Mouse (Mus musculus): Measurements from ENCODE around the gene Rap1gap. TPM values are rescaled to one million over a fixed set of nuclear protein-coding genes. Genes with fewer than 3 reads are reported as not detected.

The Rap1gap gene
- total and polyA plus RNA-seq, 3 experiments = 7.7 to 42.6 TPM; not detected in 1

DNA sequence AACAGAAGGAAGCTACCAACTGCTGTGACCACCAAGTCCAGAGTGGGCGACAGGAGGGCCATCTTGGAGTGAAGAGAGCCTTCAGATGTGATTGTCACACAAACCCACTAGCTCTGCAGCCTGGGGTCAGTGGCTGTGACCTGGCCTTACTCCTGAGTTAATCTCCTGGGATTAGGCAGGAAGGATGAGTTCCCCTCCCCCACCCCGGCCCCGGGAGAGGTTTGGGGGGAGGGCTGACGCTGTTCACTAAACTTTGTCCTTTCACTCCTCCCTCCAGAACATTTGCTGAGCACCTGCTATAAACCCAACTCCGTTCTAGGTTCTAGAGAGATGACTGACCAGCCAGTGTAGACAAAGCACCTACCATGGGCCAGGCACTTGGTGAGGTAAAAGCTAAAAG lies 101.8 kb downstream of the Rap1gap start:
- Histone ChIP-seq H3K9ac (ENCODE audit: control insufficient read depth, low read depth, low read length, poor library complexity, severe bottlenecking) (no peak overlapping the region), H3K4me3 (ENCODE audit: control insufficient read depth in 1 of 2, insufficient read depth in 1 of 2, low read depth in 2 of 2, low read length in 2 of 2) (no peak overlapping the region), H3K79me2 (ENCODE audit: control insufficient read depth, insufficient read depth, low read length, poor library complexity) (no peaks in the 10 kb centered on the region), H3K4me1 (ENCODE audit: control insufficient read depth in 1 of 2, insufficient read depth in 2 of 2, low read length in 2 of 2) (no peaks in the 10 kb centered on the region), H3K27ac (ENCODE audit: control insufficient read depth, low read depth, low read length) (no peak overlapping the region), H3K36me3 (ENCODE audit: control insufficient read depth in 1 of 2, insufficient read depth in 2 of 2, low read length in 2 of 2) (no peaks in the 10 kb centered on the region), H3K9me3 (replicated peaks; ENCODE audit: insufficient read depth, low read length) (no peaks in the 10 kb centered on the region), H3K27me3 (ENCODE audit: control insufficient read depth in 1 of 2, insufficient read depth in 2 of 2, low read length in 2 of 2) (no peaks in the 10 kb centered on the region)
- TF ChIP-seq MXI1 (IDR thresholded peaks at IDR 0.05; ENCODE audit: low read depth, low read length) (no peak), MAFK (IDR thresholded peaks at IDR 0.05; ENCODE audit: borderline replicate concordance, low read depth, low read length) (no peak), HCFC1 (IDR thresholded peaks at IDR 0.05; ENCODE audit: low read depth, low read length) (no peak), SIN3A (IDR thresholded peaks at IDR 0.05; ENCODE audit: low read length) (no peak), CTCF (IDR thresholded peaks at IDR 0.05 in 2 of 3, conservative IDR thresholded peaks at IDR 0.05 in 1 of 3; ENCODE audit: control insufficient read depth in 1 of 3, insufficient read depth in 1 of 3, low read depth in 2 of 3, low read length in 3 of 3, poor library complexity in 1 of 3, severe bottlenecking in 1 of 3) (no peak), NRF1 (IDR thresholded peaks at IDR 0.05; ENCODE audit: insufficient read depth, low read depth, low read length, poor library complexity, severe bottlenecking) (no peak), MEF2A (IDR thresholded peaks at IDR 0.05; ENCODE audit: extremely low read depth, insufficient replicate concordance, low read depth, low read length, poor library complexity, severe bottlenecking) (no peak), MYC (IDR thresholded peaks at IDR 0.05; ENCODE audit: low read depth, low read length) (no peak), RAD21 (IDR thresholded peaks at IDR 0.05; ENCODE audit: low read depth, low read length) (no peak)
- no peak for DNase-seq (ENCODE audit: low read depth, low spot score)

DNA sequence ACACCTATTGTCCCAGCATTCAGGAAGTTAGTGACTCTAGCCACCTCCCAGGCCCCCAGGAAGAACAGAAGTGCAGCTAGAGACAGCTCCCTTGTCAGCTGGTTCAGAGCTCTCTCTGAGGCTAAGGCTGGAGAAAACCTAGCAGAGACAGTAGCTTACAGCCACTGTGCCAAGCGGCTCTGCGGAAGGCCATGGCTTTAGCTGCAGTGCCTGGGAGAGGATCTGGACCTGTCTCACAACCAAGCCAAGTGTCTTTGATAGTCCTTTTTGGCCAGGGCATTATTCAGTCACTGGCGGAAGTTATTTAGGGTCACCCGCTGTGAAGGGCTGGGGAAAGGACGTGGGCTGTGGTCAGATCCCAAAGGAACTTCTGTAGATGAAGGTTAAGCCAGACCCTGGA lies 103.9 kb downstream of the Rap1gap start:
- Histone ChIP-seq H3K36me3 (ENCODE audit: control insufficient read depth in 1 of 2, insufficient read depth in 2 of 2, low read length in 2 of 2) (no peaks in the 10 kb centered on the region), H3K79me2 (ENCODE audit: control insufficient read depth, insufficient read depth, low read length, poor library complexity) (no peaks in the 10 kb centered on the region), H3K4me1 (ENCODE audit: control insufficient read depth in 1 of 2, insufficient read depth in 2 of 2, low read length in 2 of 2) (no peaks in the 10 kb centered on the region), H3K9me3 (replicated peaks; ENCODE audit: insufficient read depth, low read length) (no peaks in the 10 kb centered on the region), H3K9ac (ENCODE audit: control insufficient read depth, low read depth, low read length, poor library complexity, severe bottlenecking) (no peak overlapping the region), H3K27ac (ENCODE audit: control insufficient read depth, low read depth, low read length) (no peak overlapping the region), H3K4me3 (ENCODE audit: control insufficient read depth in 1 of 2, insufficient read depth in 1 of 2, low read depth in 2 of 2, low read length in 2 of 2) (no peak overlapping the region), H3K27me3 (ENCODE audit: control insufficient read depth in 1 of 2, insufficient read depth in 2 of 2, low read length in 2 of 2) (peaks cover 0 to 5% of the 10 kb centered on the region in 2 experiments; a peak in 2 of 4 replicates)
- TF ChIP-seq NRF1 (IDR thresholded peaks at IDR 0.05; ENCODE audit: insufficient read depth, low read depth, low read length, poor library complexity, severe bottlenecking) = no peak
- DNase-seq (ENCODE audit: low read depth, low spot score) = no peak

DNA sequence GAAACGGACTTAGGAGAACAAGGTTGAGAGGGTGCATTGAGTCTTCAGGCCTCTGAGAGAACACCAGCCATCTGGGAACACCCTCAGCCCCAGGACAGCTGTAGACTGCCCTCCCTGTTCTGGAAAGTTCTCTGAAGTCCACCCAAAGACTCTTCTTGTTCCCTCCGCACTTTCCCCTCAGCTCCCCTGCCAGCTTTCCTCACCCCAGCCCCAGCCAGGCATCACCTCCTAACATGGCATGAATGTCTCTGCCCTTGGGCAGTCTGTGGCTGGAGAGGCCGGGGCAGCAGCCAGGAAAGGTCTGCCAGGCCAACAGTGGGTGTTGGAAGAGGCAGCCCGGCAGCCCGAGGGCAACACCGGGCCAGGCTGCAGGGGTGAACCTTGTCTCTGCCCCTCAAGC lies 104.3 kb downstream of the Rap1gap start:
- no peak for DNase-seq (ENCODE audit: low read depth, low spot score)
- Histone ChIP-seq H3K27me3 (ENCODE audit: control insufficient read depth in 1 of 2, insufficient read depth in 2 of 2, low read length in 2 of 2) (peaks cover 0 to 5% of the 10 kb centered on the region in 2 experiments; a peak in 2 of 4 replicates), H3K36me3 (ENCODE audit: control insufficient read depth in 1 of 2, insufficient read depth in 2 of 2, low read length in 2 of 2) (no peaks in the 10 kb centered on the region), H3K4me1 (ENCODE audit: control insufficient read depth in 1 of 2, insufficient read depth in 2 of 2, low read length in 2 of 2) (no peaks in the 10 kb centered on the region), H3K9me3 (replicated peaks; ENCODE audit: insufficient read depth, low read length) (no peaks in the 10 kb centered on the region), H3K4me3 (ENCODE audit: control insufficient read depth in 1 of 2, insufficient read depth in 1 of 2, low read depth in 2 of 2, low read length in 2 of 2) (no peak overlapping the region), H3K79me2 (ENCODE audit: control insufficient read depth, insufficient read depth, low read length, poor library complexity) (no peaks in the 10 kb centered on the region), H3K27ac (ENCODE audit: control insufficient read depth, low read depth, low read length) (no peak overlapping the region), H3K9ac (ENCODE audit: control insufficient read depth, low read depth, low read length, poor library complexity, severe bottlenecking) (no peak overlapping the region)
- TF ChIP-seq CTCF (IDR thresholded peaks at IDR 0.05 in 2 of 3, conservative IDR thresholded peaks at IDR 0.05 in 1 of 3; ENCODE audit: control insufficient read depth in 1 of 3, insufficient read depth in 1 of 3, low read depth in 2 of 3, low read length in 3 of 3, poor library complexity in 1 of 3, severe bottlenecking in 1 of 3) (no peak), MAX (IDR thresholded peaks at IDR 0.05; ENCODE audit: low read length) (no peak), POLR2AphosphoS5 (IDR thresholded peaks at IDR 0.05; ENCODE audit: borderline replicate concordance, low read depth, low read length) (no peak), E2F4 (IDR thresholded peaks at IDR 0.05; ENCODE audit: borderline replicate concordance, low read depth, low read length) (no peak), ZC3H11A (IDR thresholded peaks at IDR 0.05; ENCODE audit: low read depth, low read length) (no peak), MEF2A (IDR thresholded peaks at IDR 0.05; ENCODE audit: extremely low read depth, insufficient replicate concordance, low read depth, low read length, poor library complexity, severe bottlenecking) (no peak), MYC (IDR thresholded peaks at IDR 0.05; ENCODE audit: low read depth, low read length) (no peak), MAFK (IDR thresholded peaks at IDR 0.05; ENCODE audit: borderline replicate concordance, low read depth, low read length) (no peak), USF1 (IDR thresholded peaks at IDR 0.05; ENCODE audit: low read depth, low read length) (no peak), CHD2 (IDR thresholded peaks at IDR 0.05; ENCODE audit: low read length) (no peak), HCFC1 (IDR thresholded peaks at IDR 0.05; ENCODE audit: low read depth, low read length) (no peak)

All from MEL (cell line).